Mouse (Mus musculus) limb, embryonic 12.5 days (tissue): ENCODE measurements around the gene Rab40c. TPM values are rescaled to one million over a fixed set of nuclear protein-coding genes. Genes with fewer than 3 reads are reported as not detected.
A peak's percentile ranks its signal among the peaks of the same experiment; 100 is the strongest.

Source experiments
- ATAC-seq: fragments of 200-750 bp; cut with Nextera tagmentation; 2 replicates; pipeline ENCODE4 v1.8.0; 2017; ENCODE audit warnings: low read depth, moderate TSS enrichment; ENCODE audit not compliant: insufficient number of reproducible peaks, insufficient read depth, low FRiP score, low TSS enrichment
- H3K27ac ChIP-seq: fragments of 300-500 bp; sonication (generic); 2 replicates; pipeline ENCODE4 v1.5.1; 2016; ENCODE audit warnings: mild to moderate bottlenecking, moderate library complexity
- H3K27me3 ChIP-seq: fragments of 300-500 bp; sonication (generic); 2 replicates; pipeline ENCODE4 v1.6.1; 2016; ENCODE audit warnings: mild to moderate bottlenecking, moderate library complexity
- H3K36me3 ChIP-seq: fragments of 300-500 bp; sonication (generic); 2 replicates; pipeline ENCODE4 v1.6.1; 2016; ENCODE audit warnings: mild to moderate bottlenecking, moderate library complexity
- H3K4me1 ChIP-seq: fragments of 300-500 bp; sonication (generic); replicated peaks from 2 replicates; pipeline ENCODE4 v1.6.1; 2016
- H3K4me2 ChIP-seq: fragments of 300-500 bp; sonication (generic); 2 replicates; pipeline ENCODE4 v1.6.1; 2016; ENCODE audit warnings: mild to moderate bottlenecking, moderate library complexity
- H3K4me3 ChIP-seq: fragments of 300-500 bp; sonication (generic); replicated peaks from 2 replicates; pipeline ENCODE4 v1.5.1; 2016; ENCODE audit warnings: mild to moderate bottlenecking
- H3K9ac ChIP-seq: fragments of 300-500 bp; sonication (generic); replicated peaks from 2 replicates; pipeline ENCODE4 v1.6.1; 2016; ENCODE audit warnings: mild to moderate bottlenecking, moderate library complexity
- H3K9me3 ChIP-seq: fragments of 300-500 bp; sonication (generic); 2 replicates; pipeline ENCODE4 v1.6.1; 2016; ENCODE audit warnings: mild to moderate bottlenecking, moderate library complexity
- WGBS: fragments of 180-500 bp; shearing (Covaris S2); methylation state at CpG from one replicate; pipeline ENCODE4 v1.1.7; 2016; 5-methylcytosine and 5-hydroxymethylcytosine counted together
- polyA plus RNA-seq: library from polyadenylated mRNA; unstranded; fragments of >200 nt; fragmentation: Nextera tagmentation; extraction: Ambion mirVana; gene quantifications from 2 replicates; pipeline ENCODE4 v1.2.1, GENCODE M21; 2016

Gene Rab40c
- polyA plus RNA-seq, 1 experiment from 2014 or later = 35.7 TPM

DNA sequence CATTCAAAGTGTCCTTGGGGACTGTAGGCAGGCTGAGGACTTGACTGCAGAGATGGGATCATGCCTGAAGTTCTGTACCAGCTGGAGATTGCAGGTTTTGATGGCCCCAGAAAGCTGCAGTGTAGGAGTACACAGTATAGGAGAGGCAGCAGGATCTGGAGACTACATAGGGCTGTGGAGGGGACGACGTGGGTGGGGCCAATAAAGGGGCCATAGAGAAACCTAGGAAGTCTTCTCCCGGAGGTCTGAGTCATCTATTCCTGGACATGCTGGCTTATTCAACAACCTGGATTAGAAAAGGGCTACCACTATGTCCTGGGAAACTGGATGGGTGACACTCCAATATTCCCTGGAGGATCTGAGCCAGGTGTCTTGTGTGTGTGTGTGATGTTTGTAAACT, 36.2 kb upstream of the Rab40c start:
- Histone ChIP-seq H3K9ac (no peak overlapping the region), H3K27ac (no peak overlapping the region), H3K4me3 (no peak overlapping the region), H3K4me2 (no peak overlapping the region), H3K4me1 (peaks cover 13% of the 10 kb centered on the region), H3K27me3 (peaks cover 36% of the 10 kb centered on the region), H3K36me3 (peaks cover 33% of the 10 kb centered on the region), H3K9me3 (no peaks in the 10 kb centered on the region)
- ATAC-seq = no peak
- 56% methylated on average over 3 of the region's 3 CpGs for WGBS

DNA sequence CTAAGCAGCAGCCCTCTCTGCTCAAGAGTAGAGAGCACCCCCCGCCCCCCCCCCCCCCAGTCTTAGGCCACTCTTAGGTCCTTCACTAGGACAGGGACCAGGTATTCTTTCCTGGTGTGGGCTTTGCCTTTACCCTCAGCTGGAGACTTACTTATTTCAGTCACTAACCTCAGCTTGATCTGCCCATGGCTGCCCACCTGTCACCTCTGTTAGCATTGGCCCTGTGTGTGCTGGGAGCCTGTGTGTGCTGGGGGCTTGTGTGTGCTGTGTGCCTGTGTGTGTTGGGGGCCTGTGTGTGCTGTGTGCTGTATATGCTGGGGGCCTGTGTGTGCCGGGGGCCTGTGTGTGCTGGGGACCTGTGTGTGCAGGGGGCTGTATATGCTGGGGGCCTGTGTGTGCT, 35.1 kb upstream of the Rab40c start:
- no peak overlapping the region for H3K4me2 ChIP-seq
- peaks cover 46% of the 10 kb centered on the region for H3K27me3 ChIP-seq
- 92% methylated on average over 1 of the region's 2 CpGs for WGBS
- no peak overlapping the region for H3K9ac ChIP-seq
- H3K4me3 ChIP-seq = no peak overlapping the region
- H3K4me1 ChIP-seq = peaks cover 17% of the 10 kb centered on the region
- no peaks in the 10 kb centered on the region for H3K9me3 ChIP-seq
- no peak overlapping the region for H3K27ac ChIP-seq
- H3K36me3 ChIP-seq = peaks cover 22% of the 10 kb centered on the region
- ATAC-seq = no peak

DNA sequence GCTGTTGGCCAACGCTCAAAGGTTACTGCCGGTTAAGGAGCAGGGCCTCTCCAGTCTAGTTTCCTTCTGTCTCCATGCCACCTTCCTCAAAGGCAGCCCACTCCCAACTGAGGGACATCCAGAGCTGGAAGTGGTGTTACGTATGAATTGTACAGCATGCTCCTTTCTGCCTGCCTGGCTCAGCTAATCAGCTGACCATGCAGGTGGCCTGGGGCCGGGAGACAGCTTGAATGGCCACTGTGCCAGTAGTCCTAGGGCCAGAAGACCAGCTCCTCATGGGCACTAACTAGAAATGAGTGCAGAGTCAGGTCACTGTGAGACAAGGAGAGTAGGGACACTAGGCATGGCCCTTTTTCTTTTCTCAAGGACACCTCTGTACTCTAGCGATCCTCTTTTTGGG, 33.6 kb upstream of the Rab40c start:
- peaks cover 54% of the 10 kb centered on the region for H3K27me3 ChIP-seq
- H3K4me2 ChIP-seq = no peak overlapping the region
- peaks cover 17% of the 10 kb centered on the region for H3K4me1 ChIP-seq
- no peak overlapping the region for H3K4me3 ChIP-seq
- H3K9me3 ChIP-seq = no peaks in the 10 kb centered on the region
- ATAC-seq = no peak
- H3K36me3 ChIP-seq = peaks cover 8% of the 10 kb centered on the region
- no peak overlapping the region for H3K9ac ChIP-seq
- H3K27ac ChIP-seq = no peak overlapping the region
- 76% methylated on average over 5 of the region's 5 CpGs for WGBS

- H3K4me1 ChIP-seq = peaks cover 17% of the 10 kb centered on the region
- peaks cover 54% of the 10 kb centered on the region for H3K27me3 ChIP-seq
- H3K4me2 ChIP-seq = peak within 1 kb of the TSS; percentile 73
- no peak within 1 kb of the TSS for H3K27ac ChIP-seq
- no peak for ATAC-seq
- peak within 1 kb of the TSS; percentile 46; the same call in 1 of the 2 replicates for H3K9ac ChIP-seq
- H3K4me3 ChIP-seq = peak within 1 kb of the TSS; percentile 43
- H3K9me3 ChIP-seq = no peaks in the 10 kb centered on the region
- 1% methylated on average over 58 of the region's 58 CpGs for WGBS
- no peaks in the 10 kb centered on the region for H3K36me3 ChIP-seq
Measured at GRCm38 (mm10) chr17:25951803-25952623, 32.5 kb upstream of the Rab40c start, which contains the start of gene A930017K11Rik. Gene A930017K11Rik, minus strand, starts transcription at chr17:25952565.

GRCm38 (mm10) chr17:25951225-25951802, 31.8 kb upstream of the Rab40c start:
- Histone ChIP-seq H3K36me3 (no peaks in the 10 kb centered on the region), H3K27me3 (peaks cover 54% of the 10 kb centered on the region), H3K9me3 (no peaks in the 10 kb centered on the region), H3K4me1 (peaks cover 17% of the 10 kb centered on the region), H3K4me2 (peak overlapping the region; percentile 73), H3K4me3 (peak overlapping the region; percentile 43), H3K27ac (no peak overlapping the region), H3K9ac (peak overlapping the region; percentile 46; the same call in 1 of the 2 replicates)
- under 1% methylated on average over 33 of the region's 33 CpGs for WGBS
- ATAC-seq = no peak

GRCm38 (mm10) chr17:25950706-25951105, 31.2 kb upstream of the Rab40c start:
- ATAC-seq = no peak
- Histone ChIP-seq H3K4me1 (peaks cover 17% of the 10 kb centered on the region), H3K27me3 (peaks cover 54% of the 10 kb centered on the region), H3K4me3 (peak overlapping the region; percentile 43; the same call in 1 of the 2 replicates), H3K27ac (no peak overlapping the region), H3K9ac (no peak overlapping the region), H3K36me3 (no peaks in the 10 kb centered on the region), H3K4me2 (0 out of 2 replicates have a peak overlapping the region, but pooled peaks have one; percentile 73), H3K9me3 (no peaks in the 10 kb centered on the region)
- 0% methylated on average over 1 of the region's 3 CpGs for WGBS

- Histone ChIP-seq H3K4me1 (peaks cover 17% of the 10 kb centered on the region), H3K27me3 (peaks cover 54% of the 10 kb centered on the region), H3K36me3 (no peaks in the 10 kb centered on the region), H3K4me2 (no peak overlapping the region), H3K27ac (no peak overlapping the region), H3K4me3 (no peak overlapping the region), H3K9ac (no peak overlapping the region), H3K9me3 (no peaks in the 10 kb centered on the region)
- WGBS = 61% methylated on average over 5 of the region's 5 CpGs
- ATAC-seq = no peak
Measured at GRCm38 (mm10) chr17:25949981-25950380, 30.5 kb upstream of the Rab40c start.

- H3K9me3 ChIP-seq = no peaks in the 10 kb centered on the region
- no peak overlapping the region for H3K4me2 ChIP-seq
- peaks cover 17% of the 10 kb centered on the region for H3K4me1 ChIP-seq
- no peak overlapping the region for H3K4me3 ChIP-seq
- no peak for ATAC-seq
- no peak overlapping the region for H3K27ac ChIP-seq
- peaks cover 42% of the 10 kb centered on the region for H3K27me3 ChIP-seq
- H3K9ac ChIP-seq = no peak overlapping the region
- H3K36me3 ChIP-seq = no peaks in the 10 kb centered on the region
- WGBS = 81% methylated on average over 8 of the region's 8 CpGs
Measured at GRCm38 (mm10) chr17:25948051-25948450, 28.5 kb upstream of the Rab40c start.

DNA sequence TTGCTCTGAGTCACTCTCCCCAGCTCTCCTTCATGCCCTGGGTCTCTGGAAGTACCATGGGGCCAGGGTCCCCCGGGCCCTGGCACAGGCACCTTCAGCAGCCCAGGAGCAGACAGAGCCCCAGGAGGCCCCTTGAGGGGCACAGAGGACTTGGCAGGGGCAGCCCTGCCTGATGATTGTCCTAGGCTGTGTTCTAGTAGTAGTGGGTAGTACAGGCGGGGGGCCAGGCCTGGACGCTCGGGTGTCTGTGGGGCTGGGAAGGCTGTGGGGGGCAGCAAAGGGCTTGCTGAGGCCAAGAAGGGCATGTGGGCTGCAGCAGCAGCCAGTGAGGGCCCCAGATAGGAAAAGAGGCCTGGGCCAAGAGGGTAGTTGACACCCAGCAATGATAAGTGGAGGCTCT, 28.0 kb upstream of the Rab40c start:
- Histone ChIP-seq H3K9me3 (no peaks in the 10 kb centered on the region), H3K36me3 (no peaks in the 10 kb centered on the region), H3K9ac (no peak overlapping the region), H3K27ac (no peak overlapping the region), H3K4me1 (peaks cover 17% of the 10 kb centered on the region), H3K27me3 (peaks cover 37% of the 10 kb centered on the region), H3K4me2 (no peak overlapping the region), H3K4me3 (no peak overlapping the region)
- WGBS = 80% methylated on average over 4 of the region's 4 CpGs
- ATAC-seq = no peak

- WGBS = 85% methylated on average over 8 of the region's 8 CpGs
- ATAC-seq = no peak
- no peak overlapping the region for H3K27ac ChIP-seq
- H3K36me3 ChIP-seq = no peaks in the 10 kb centered on the region
- H3K27me3 ChIP-seq = peaks cover 30% of the 10 kb centered on the region
- H3K4me1 ChIP-seq = peaks cover 14% of the 10 kb centered on the region
- H3K4me3 ChIP-seq = no peak overlapping the region
- H3K4me2 ChIP-seq = no peak overlapping the region
- H3K9ac ChIP-seq = no peak overlapping the region
- no peaks in the 10 kb centered on the region for H3K9me3 ChIP-seq
Measured at GRCm38 (mm10) chr17:25946891-25947290, 27.4 kb upstream of the Rab40c start.

DNA sequence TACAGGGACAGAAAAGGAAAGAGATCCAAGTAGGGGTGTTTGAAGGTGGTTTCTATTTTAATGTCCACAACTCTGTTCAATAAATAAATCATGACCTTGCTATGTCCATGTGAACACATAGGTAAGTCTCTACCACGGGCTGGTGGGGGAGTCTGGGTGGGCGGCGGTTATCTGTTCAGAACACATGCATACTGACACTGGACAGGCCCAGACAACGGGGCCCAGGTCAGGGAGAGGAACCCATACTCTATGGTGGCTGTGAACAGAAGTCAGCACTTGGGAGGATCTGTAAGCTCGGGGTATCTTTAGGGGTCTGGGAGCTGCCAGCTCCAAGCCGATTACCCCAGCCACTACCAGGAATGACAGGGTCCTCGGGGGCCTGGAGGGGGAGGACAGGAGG, 26.8 kb upstream of the Rab40c start:
- ATAC-seq = no peak
- H3K27ac ChIP-seq = no peak overlapping the region
- no peak overlapping the region for H3K4me2 ChIP-seq
- H3K9ac ChIP-seq = no peak overlapping the region
- peaks cover 25% of the 10 kb centered on the region for H3K27me3 ChIP-seq
- H3K4me3 ChIP-seq = no peak overlapping the region
- no peaks in the 10 kb centered on the region for H3K9me3 ChIP-seq
- H3K4me1 ChIP-seq = peaks cover 8% of the 10 kb centered on the region
- H3K36me3 ChIP-seq = no peaks in the 10 kb centered on the region
- WGBS = 78% methylated on average over 7 of the region's 7 CpGs
